Mouse (Mus musculus): ENCODE data around the gene Baz2b.
"Not testable (repeated sequence)": the region's sequence is repeated elsewhere in the genome, so short reads cannot be mapped to it uniquely, and the experiment has no call there.

The Baz2b gene

GRCm38 (mm10) chr2:59853543-59853942 lies 356.1 kb downstream of the Baz2b start:
- DNase-seq (ENCODE audit: low spot score): no peak

GRCm38 (mm10) chr2:59852916-59853315 lies 356.7 kb downstream of the Baz2b start:
- no peak for DNase-seq (ENCODE audit: low spot score)

- DNase-seq (ENCODE audit: low spot score): not testable (repeated sequence)
Measured at GRCm38 (mm10) chr2:59851885-59852284, 357.8 kb downstream of the Baz2b start.
